Mouse (Mus musculus) thymus, postnatal 4 days (tissue): ENCODE measurements around the gene Colq.

ENCODE experiments used
- DNase-seq: peaks from one replicate; pipeline ENCODE4 v3.0.0; 2021

Colq gene

DNA sequence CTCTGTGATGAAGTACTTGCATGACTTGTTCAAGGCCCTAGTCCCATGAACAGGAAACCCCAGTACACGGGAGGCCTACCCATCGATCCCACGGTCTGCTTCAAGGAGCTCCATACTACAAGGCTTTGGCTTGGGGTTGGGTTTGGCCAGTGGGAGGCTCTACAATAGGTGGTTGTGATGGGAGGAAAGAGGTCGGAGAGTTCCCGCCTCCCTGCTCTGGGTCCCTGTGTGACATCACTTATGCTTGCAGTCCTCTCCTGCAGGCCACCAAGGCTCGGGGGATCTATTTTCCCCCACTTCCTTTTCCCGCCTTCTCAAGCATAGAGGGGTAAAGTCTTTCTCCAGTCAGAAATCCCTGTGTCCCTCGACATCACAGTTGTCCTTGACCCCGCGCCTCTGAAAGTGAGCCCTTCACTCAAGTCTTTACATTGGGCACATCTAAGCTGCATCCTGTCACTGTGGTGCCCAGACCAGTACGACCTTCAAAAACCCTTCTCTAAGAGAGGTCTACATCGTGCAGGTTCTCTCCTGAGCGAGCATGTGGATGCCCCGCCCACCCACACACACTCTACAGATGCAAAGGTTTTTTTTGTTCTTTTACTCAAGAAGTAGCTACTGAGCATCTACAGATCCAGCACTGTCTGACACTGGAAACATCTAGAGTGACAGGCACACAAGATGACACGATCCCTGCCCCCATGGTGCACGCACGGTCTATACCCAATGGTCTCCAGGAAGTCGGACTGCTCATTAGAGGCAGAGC lies 16.1 kb downstream of the Colq start:
- peak; percentile 67 for DNase-seq

DNA sequence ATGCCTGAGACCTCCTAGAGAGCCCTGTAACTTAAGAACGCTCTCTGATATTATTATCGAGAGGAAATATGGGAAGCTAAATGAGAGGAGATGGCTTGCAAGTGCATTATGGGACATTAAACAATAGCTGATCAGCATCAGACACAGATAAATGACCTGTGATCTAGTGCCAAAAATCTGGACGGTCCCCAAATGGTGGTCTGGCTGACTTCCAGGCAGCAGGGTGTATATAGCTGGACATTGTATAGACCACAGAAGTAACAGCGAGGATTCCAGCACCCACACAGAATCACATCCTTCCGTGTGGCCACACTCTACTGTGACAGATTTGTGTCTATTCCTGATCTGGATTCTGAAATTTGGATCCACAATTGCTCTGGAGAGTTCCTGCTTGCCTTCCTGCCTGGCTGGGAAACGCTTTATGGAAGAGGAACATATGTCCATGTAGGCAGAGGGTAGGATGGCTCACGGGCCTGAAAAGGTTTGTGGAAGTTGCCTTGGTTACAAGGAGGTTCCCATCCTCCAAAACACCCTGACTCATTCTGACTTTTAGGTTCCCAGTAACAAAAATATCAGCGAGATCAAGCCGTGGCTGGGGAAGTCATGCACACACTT lies 18.5 kb downstream of the Colq start:
- DNase-seq = no peak

DNA sequence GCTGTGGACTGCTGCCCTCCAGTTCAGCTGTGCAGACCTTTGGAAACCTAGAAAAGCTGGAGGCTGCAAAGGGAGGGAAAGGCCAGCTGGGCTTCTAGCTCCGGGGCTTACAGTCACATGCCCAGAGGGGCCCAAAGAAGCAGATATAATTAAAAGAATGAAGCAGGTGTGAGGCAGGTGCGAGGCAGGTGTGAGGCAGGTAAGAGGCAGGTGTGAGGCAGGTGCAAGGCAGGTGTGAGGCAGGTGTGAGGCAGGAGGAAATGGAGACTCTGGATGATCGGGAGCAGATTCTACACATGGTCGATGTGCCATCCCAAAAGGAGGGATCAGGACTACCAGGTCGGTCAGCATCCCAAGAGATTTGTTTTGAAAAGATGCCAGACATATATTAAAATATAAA lies 19.7 kb downstream of the Colq start:
- peak; percentile 54 for DNase-seq

DNA sequence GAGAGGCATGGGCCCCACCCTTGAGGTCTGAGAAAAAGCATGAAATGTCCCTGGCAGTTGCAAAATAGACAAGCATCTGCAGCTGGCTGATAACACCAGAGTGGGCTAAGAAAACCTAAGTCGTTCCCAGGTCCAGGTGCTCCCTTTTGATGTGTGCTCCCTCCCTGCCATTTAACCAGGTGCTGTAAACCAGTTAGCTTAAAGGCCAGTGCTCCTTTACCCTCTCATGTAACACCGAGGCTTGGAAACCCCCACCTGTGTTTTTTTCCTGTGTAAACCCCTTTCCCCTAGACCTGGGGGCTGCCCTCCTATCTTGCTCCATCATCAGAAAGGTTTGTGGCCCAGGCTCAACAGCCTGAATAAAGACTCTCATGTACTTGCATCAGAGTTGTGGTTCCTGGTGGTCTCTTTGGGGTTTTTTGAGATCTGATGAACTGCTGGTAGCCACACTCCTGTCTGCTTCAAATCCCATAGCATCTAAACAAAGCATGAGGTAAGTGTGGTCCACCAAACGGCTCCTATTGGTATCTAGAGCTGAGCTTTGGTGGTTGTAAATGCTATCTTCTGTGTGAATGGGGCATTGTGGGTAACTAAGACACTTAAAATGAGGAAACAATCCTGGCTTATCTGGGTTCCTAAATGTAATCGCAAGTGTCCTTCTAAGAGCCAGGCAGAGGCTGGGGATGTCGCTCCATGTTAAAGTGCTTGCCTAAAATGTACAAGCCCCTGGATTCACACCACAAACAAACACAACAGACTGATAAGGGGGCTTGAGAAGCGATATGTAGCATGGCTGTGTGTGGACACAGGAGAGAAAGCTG lies 20.8 kb downstream of the Colq start:
- DNase-seq = peak; percentile 60

DNA sequence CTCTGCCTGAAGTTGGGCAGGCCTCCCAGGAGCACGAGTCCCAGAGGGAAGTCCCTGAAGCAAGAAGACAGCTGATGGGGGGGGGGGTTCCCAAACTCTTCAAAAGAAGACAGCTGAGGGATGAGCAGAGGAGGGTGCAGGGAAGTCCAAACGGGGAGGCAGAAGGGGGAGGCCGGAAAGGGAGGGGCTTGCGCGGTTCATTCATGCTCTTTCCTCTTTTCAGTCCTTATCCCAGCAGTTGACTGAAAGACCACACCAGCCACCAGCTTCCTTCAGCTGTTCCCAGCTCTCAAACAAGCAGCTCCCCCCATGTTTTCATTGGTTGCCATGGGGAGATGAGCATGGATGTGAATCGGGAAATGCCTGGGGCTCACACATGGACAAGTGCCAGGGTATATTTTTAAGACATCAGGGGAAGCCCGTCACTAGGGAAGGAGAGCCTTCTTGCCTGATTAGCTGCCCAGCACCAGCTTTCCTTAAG lies 22.0 kb downstream of the Colq start:
- DNase-seq = peak; percentile 75

DNA sequence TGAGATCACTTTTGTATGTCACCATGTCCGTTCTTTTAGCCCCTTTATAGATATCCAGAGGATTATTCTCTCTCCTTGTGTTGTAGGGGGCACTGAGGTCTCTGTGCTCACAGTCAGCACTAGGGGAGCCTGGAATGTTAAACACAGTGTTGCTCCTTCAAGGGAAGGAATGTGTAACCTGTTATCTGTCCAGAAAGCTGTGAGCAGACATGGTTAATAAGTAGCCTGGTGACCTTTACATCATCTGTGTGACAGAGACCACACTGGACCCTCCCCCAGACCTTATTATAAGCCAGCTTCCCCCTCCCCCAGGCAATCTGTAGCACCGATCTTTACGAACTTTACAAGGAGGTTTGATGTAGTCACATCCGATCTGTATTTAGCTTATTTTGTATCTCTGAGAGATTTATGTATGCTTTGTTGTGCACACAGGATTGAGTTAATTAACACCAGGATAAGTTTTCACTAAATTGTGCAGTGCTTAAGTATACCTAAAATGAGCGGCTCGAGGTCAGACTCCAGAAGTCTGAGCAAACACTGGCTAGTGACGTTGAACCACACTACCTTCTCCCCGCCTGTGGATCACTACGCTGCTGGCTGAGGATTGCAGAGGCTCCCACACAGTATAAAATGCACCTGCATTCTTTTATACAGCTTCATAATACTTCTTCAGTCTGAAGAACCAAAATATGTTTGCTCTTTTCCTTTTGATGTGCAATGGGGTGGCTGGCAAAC lies 25.5 kb downstream of the Colq start:
- no peak for DNase-seq

DNA sequence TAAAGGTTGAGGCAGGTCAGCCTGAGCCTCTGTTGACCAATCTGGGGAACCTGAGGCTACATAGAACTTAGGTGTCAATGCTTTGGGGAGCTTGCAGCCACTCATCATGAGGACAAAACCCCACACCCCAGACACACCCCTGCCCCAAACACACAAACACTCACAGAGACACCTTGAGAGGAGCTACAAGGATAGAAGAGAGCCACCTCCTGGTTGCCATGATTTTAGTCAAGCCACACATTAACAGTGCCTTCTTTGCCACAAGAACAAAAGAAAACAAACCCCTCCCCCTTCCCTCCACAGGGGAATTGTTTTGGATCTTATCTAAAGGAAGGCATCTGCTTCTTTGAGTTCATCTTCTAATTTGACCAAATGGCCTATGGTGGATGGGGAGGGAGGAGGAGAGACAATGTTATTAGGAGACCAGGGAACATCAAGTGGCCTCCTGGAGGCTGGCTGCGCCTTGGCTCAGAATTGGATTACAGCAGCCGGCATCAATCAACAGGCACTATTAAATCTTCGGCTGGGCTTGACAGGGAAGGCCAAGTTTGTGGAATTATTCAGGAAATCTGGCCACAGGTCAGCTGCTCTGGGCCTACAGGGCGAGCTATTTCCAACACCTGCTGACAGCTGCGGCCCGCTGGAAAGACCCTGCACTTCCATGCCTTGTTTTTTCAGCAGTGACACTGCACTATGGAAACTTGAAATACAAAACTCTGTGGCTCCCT lies 26.5 kb downstream of the Colq start:
- no peak for DNase-seq

DNA sequence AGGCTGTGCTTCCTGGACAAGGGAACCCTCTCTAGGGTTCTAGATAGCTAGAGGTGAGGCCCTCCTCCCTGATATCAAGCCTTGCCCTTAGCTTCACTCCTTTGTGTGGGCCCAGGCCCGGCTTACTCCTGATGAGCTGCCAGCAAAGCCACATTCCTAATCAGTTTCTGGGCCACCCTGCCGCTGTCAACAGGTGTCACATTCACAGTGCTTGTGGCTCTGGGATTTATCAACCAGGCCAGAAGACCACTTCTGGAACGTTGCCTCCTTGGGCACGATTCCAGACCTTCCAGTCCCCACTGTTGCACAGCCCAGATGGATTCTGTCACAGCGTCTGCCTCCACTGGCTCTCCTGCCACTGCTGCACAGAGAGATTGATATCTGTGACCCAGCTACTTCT lies 30.3 kb downstream of the Colq start:
- no peak for DNase-seq

DNA sequence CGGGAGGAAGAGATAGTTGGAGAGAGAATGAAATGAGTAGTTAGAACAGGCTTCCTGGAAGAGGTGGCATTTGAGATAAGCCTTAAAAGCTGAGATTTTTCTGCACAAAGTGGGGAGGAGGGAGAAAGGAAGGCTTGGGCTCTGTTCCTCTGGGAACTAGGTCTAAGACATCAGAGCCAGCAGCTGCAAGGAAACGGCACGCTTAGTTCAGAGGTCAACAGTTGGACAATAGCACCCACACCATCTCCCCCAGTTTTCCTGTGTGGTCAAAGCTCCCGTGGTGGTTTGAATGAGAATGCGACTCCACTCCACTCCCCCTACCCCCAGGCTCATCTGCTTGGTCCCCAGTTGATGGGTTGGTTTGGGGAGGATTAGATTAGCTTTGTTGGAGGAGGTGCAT lies 31.9 kb downstream of the Colq start:
- no peak for DNase-seq

DNA sequence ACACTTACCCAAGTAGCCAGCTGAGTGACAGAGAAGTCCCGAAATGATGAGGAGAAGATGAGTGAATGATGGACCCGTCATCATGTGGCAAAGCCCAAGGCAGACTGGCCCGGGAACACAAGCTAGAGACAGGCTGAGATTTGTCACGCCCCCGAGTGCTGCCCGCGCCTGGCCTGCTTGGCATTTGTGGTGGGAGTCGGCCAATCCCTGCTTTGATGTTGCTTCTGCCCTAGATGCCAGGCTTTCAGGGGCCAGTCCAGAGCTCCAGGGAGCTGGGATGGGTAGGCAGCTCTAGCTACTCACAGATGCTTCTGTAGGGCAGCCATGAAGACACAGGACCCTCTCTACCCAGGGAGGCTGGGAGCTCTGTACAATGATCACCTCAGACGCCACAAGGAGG lies 33.4 kb downstream of the Colq start:
- no peak for DNase-seq

DNA sequence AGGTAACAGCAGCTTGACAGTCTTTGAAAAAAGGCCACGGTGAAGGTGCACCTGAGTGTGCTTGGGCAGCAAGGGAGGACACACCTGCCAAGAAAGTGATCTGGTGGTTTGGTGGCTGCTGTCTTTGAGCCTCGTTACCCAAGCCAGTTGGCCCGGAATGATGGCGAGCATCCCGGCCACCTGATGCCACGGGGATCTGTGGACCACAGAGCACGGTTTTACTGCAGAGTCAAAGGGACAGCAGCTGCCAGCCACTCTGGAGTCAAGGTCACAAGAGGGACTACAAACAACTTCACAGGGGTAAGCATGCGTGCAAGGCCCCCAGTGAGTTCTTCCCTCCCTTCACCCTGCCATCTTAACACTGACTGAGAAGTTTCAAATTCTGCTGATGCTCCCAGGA lies 33.9 kb downstream of the Colq start:
- peak; percentile 61 for DNase-seq

DNA sequence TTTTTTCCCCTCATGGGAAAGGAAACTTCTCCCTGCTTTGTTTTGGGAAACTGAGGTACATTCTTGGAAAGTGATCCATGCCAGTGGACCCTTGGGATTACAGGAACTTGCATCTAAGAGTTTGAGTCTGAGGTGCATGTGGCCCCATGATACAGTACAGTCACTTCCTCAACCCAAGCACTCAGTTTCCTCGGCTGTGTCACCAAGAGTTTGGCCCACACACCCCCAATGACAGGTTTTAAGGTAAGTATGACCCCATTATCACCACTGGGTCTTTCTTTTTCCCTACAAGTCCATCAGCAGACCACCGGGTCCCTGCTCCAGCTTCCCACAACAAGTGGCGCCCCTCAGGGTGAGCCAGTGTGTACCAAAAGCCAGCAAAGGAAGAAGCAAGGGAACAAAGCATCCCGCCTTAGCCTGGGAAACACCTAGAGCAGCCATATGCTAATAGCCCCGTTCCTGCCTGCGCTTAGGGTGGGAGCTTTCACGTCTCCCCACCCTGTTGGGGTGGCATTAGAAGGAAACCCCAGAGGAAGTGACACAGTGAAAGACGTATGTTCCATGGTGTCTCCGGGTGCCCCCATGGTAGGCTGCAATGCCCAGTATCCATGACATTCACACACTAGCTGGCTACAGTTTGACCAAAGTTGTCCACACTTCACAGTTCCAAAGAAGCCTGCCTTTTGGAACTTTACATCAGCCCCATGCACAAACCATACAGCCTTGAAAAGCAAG lies 34.5 kb downstream of the Colq start:
- peak; percentile 58 for DNase-seq

DNA sequence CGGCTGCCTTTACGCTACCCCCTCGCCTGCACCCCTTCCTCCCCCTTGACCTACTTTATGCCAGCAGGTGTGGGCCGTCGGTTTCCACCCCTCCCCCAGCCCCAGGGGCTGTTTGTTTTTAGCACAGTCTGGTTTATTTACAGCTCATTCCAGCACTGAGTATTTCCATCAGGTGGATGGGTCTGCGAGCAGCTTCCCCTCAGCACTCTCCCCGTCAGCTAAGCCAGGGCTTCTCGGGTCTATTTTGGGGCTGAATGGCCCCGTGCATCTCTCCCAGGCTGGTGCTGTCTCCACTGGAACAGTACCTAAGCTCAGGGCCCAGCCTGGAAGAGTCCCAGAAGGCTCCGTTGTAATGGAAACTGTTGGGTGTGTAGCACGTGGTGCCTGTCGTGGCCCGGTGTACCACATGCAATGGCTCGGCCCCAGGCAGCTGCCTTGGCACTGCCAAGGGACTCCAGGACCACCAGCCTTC lies 35.1 kb downstream of the Colq start:
- DNase-seq = peak; percentile 94

DNA sequence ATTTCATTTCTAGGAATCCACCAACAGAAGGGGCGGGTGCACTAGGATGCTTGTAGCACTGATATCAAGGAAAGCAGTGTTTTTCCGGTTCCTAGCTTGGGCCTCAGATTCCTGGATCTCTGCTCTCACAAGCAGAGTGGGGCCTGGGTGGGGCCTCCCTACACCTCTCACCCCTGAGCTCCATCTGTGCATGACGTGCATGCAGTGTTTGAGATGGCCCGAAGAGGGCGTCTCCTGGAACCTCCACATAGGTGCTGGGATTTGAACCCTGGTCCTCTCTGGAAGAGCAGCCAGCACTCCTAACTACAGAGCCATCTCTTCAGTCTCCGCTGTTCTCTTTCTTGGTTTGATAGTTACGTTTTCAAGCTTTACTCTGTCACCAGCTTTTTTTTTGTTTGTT lies 36.1 kb downstream of the Colq start:
- DNase-seq = peak; percentile 81

DNA sequence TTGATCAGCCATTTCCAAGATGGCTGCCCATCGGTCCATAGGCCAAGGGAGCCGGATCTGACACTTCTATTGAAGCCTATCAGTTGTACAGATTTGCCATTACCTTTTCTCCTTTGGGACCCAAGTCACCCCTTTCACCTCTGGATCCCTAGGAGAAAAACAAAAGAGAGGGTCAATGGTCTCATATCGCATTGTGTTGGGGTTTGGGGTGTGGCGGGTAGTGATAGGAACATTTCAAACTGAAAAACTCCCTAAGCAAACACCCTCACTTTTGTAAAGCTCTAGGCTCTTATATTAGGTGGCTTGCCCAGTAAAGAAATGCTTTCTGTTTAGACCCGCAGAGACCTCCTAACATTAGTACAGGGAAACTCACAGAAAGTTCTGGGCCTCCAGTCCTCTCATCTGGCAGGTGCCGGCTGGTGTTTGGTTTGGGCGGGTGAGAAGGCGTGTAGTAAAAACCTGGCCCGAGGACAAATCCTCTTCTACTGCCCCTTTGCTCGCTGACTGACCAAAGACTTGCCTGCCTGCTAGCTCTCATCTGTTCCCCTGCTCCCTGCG lies 47.2 kb downstream of the Colq start:
- DNase-seq = no peak

DNA sequence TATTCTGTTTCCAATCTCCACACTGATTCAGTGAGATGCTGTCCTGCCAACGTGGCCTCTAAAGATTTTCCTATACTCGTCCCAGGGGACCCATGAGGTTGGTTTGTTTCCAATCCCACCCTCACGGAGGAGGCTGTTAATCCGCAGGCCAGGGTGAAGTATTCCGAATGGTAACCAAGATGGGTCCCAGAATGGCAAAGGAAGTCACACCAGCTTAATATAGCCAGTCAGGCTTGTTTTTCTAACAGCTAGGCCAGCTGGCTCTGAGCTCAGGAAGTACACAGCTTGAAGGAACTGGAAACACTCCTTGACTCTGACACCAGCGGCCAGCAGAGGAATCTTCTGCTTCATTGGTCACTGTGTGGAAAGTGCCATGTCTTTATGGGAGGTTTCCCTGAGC lies 53.8 kb downstream of the Colq start:
- peak; percentile 37 for DNase-seq

DNA sequence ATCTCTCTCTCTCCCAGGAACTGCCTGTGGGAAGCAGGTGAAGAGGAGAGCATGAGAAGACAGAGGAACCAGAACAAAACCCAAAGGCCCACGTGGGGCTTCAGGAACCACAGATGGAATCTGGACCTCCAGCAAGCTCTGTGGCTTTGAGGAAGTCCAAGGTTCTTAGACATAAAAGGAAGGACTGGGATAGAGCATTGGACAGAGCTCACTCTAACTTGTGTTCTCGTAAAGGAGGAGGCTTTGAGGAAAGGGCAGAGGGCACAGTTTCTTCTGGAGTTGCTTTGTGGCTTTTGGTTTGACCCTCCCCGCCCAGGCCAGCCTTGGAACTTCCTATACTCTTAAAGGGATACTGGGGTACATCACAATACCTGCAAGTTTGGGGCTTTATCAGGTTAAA lies 58.5 kb downstream of the Colq start:
- peak; percentile 47 for DNase-seq

DNA sequence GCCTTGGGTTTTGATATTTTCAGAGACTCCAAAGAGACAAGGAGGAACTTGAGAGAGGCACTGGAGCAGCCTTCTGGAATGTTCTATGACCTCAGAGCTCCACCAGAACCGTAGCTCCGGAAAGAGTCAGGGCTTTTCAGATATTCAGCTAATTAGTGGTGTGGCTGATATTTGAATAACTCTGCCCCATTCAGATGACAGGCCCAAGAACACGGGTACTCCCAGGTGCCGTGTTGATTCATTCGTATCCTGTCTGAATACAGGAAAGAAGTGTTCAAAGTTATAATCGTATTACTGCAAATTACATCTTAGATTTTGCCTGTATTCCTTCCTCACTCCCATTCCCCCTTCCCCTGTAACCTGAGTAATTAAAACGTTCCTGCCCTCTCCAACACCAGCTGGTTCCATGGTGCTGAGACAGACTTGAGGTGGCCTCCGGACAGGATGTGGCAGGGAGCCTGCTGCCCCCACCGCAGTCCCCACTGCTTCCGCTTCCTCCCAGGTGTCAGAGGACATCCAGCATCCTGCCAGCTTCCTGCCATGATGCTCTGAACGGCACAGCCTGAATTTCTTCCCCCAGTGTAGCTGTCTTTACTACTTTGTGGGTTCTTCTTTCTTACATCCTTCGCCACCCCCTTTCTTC lies 59.5 kb downstream of the Colq start:
- peak; percentile 84 for DNase-seq

DNA sequence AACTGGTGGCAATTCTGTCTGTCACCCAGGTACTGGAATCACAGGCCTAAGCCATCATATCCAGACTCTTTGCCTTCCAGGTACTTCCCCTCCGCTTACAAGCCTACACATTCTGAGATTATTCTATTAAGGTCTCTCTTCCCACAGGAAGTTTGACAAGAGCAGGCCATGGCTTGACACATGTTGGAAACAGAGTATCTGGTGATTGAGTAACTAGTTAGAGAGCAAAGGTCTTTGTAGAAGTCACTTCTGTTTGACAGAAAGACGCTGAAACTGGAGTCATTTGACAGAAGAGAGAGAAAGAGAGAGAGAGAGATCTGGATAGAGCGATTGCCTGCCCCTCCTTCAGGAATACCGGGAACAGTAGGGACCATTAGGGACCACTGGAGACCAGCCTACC lies 60.3 kb downstream of the Colq start:
- no peak for DNase-seq

DNA sequence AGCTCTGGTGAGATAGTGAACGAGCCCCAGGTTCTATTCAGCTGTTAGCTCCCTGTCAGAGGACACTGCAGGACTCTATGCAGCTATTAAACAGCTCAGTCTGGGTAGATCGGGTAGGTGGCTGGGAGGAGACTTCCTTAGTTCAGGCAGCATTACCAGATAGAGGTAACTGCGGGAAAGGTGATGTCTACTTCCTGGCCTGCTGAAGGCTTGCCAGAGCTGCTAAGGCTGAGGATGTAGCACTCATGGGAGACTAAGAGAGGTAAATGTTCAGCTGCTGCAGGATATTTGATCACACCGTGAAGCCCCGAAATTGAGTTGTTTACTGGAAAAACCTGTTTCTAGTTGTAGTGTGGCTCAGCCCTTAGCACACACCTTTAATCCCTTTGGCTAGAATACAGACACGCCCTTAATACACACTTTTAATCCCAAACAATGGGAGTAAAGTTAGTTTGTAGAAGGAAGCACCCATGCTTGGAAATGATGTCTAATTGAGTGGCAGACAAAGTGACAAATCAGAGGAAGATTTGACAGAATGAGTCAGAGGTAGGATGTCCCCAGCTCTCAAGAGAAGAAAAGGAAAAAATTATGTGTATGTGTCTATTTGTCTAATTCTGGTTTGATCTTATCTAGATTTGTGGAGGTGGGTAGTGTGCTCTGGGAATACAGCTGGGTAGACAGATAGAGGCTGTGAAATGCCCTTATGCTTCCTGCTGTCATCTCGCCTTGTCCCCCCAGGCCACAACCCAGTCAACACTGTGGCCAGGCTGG lies 65.9 kb downstream of the Colq start:
- DNase-seq = no peak
